Mouse (Mus musculus) lung, embryonic 16.5 days (tissue): Measurements from ENCODE around the gene Frmd3. TPM values are rescaled to one million over a fixed set of nuclear protein-coding genes. Genes with fewer than 3 reads are reported as not detected.
A peak's percentile ranks its signal among the peaks of the same experiment; 100 is the strongest.

ENCODE experiments used
- ATAC-seq: fragments of 200-750 bp; cut with Nextera tagmentation; 2 replicates; pipeline ENCODE4 v1.8.0; 2017; ENCODE audit warnings: low read depth, mild to moderate bottlenecking, moderate library complexity
- H3K27ac ChIP-seq: fragments of 300-500 bp; sonication (generic); 2 replicates; pipeline ENCODE4 v1.5.1; 2014; ENCODE audit warnings: mild to moderate bottlenecking, control low read depth, low read length
- H3K27me3 ChIP-seq: fragments of 300-500 bp; sonication (generic); 2 replicates; pipeline ENCODE4 v1.6.1; 2014; ENCODE audit warnings: low read depth, low read length, mixed read lengths; ENCODE audit not compliant: control insufficient read depth, insufficient read depth
- H3K36me3 ChIP-seq: fragments of 300-500 bp; sonication (generic); 2 replicates; pipeline ENCODE4 v1.6.1; 2014; ENCODE audit warnings: low read length; ENCODE audit not compliant: control insufficient read depth, insufficient read depth
- H3K4me1 ChIP-seq: fragments of 300-500 bp; sonication (generic); replicated peaks from 2 replicates; pipeline ENCODE4 v1.6.1; 2014; ENCODE audit warnings: low read length, mixed read lengths; ENCODE audit not compliant: control insufficient read depth, insufficient read depth
- H3K4me2 ChIP-seq: fragments of 300-500 bp; sonication (generic); 2 replicates; pipeline ENCODE4 v1.6.1; 2014; ENCODE audit warnings: low read depth, low read length, control low read depth
- H3K4me3 ChIP-seq: fragments of 300-500 bp; sonication (generic); 2 replicates; pipeline ENCODE4 v1.5.1; 2014; ENCODE audit warnings: mild to moderate bottlenecking, low read length, control low read depth
- H3K9ac ChIP-seq: fragments of 300-500 bp; sonication (generic); 2 replicates; pipeline ENCODE4 v1.6.1; 2014; ENCODE audit warnings: low read length, control low read depth
- H3K9me3 ChIP-seq: fragments of 300-500 bp; sonication (generic); 2 replicates; pipeline ENCODE4 v1.6.1; 2016; ENCODE audit warnings: low read length; ENCODE audit not compliant: control insufficient read depth
- WGBS: fragments of 180-500 bp; shearing (Covaris S2); extraction: QIAGEN DNeasy Blood & Tissue Kit; methylation state at CpG from one replicate; pipeline ENCODE4 v1.1.7; 2014; 5-methylcytosine and 5-hydroxymethylcytosine counted together
- polyA plus RNA-seq: library from polyadenylated mRNA; unstranded; fragments of >200 nt; fragmentation: Nextera tagmentation; extraction: Ambion mirVana; gene quantifications from 2 replicates; pipeline ENCODE4 v1.2.1, GENCODE M21; 2015

Frmd3 gene
- polyA plus RNA-seq = 0.63 and 0.70 TPM in 2 replicates

DNA sequence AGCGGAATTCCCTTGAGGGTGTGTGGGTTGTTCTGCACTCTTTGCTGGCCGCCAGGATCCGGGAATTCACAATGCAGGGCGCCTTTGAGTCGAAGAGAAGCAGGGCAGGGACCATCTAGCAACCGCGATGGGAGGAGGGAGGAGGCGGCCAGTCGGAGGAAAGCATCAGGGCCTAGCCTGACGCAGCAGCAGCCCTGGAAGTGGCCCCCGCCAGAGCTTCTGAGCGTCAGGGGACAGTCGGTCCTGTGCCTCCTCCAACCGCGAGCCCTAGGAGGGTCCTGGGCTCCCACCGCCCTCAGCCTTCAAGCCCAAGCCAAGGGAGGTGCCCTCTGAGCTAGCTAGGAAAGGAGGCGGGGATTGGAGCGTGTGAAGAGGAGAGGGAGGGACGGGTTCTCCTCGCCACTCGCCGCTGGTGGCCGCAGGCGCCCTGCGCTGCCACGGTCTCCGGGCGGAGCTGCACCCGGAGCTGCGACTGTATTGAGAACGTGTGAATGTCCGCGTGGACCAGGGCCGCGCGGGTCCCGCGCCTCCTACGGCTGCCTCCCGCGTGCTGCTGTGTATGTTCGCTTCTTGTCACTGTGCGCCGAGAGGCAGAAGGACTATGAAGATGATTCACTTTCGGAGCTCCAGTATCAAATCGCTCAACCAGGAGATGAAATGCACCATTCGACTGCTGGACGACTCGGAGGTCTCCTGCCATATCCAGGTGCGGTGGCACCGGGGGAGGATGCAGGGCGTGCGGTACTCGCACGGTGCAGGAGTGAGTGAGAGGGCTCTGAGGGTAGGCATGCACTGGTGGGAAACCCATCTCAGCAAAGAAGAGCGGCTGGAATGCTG is at the start of gene Frmd3:
Gene Frmd3, plus strand, starts transcription at position 232 of the 837 bp plus-strand sequence.
- peaks cover 7% of the 10 kb centered on the region; the same call in 1 of the 2 replicates for H3K4me1 ChIP-seq
- 1% methylated on average over 56 of the region's 56 CpGs for WGBS
- ATAC-seq = peak; percentile 90
- H3K4me2 ChIP-seq = peak within 1 kb of the TSS; percentile 93
- H3K27me3 ChIP-seq = peaks cover 5% of the 10 kb centered on the region
- H3K4me3 ChIP-seq = peak within 1 kb of the TSS; percentile 55
- H3K27ac ChIP-seq = no peak within 1 kb of the TSS
- H3K9me3 ChIP-seq = no peaks in the 10 kb centered on the region
- peak within 1 kb of the TSS; percentile 66 for H3K9ac ChIP-seq
- no peaks in the 10 kb centered on the region for H3K36me3 ChIP-seq

DNA sequence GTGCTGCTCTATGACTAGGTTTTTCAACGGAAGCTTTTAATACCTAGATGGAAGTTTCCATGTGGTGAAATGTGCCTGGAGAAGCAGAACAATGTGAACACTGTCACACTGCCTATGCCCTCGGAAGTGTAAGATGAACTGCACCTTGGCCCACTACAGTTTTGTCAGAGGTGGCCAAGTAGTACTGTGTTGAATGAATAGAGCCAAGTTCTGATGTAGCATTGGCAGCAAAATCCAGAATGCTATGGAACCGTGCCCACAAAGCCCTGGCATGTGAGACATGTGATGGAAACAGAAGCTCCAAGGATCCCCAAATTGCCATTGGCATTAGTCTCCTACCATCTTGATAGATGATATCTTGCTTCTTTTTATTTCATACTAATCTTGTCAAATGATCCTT is 32.8 kb upstream of the Frmd3 start:
- Histone ChIP-seq H3K9me3 (no peaks in the 10 kb centered on the region; the same call in 1 of the 2 replicates), H3K36me3 (no peaks in the 10 kb centered on the region), H3K4me3 (no peak overlapping the region), H3K27ac (no peak overlapping the region), H3K4me1 (no peaks in the 10 kb centered on the region), H3K9ac (no peak overlapping the region), H3K27me3 (no peaks in the 10 kb centered on the region), H3K4me2 (no peak overlapping the region)
- WGBS = 74% methylated on average over 3 of the region's 3 CpGs
- no peak for ATAC-seq

DNA sequence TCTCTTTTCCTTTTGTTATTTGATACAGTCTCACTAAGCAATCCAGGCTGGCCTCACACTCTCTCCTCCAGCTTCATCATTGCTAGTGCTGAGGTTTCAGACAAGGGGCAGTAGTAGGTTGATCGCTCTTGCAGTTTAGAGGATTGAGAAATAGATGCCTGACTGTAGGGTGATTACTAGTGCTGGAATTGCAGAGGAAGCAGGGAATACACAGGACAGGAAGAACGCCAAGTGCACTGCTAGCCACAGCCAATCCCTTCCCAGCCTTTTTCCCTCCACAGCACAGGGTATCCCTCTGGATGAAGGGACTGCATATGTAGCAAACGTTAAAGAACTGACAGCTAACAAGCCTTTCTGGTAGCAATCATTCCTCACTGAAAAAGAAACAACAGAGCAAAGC is 965 bp upstream of the Frmd3 start:
- Histone ChIP-seq H3K27me3 (peaks cover 5% of the 10 kb centered on the region), H3K9ac (no peak overlapping the region), H3K36me3 (no peaks in the 10 kb centered on the region), H3K4me1 (peaks cover 7% of the 10 kb centered on the region; the same call in 1 of the 2 replicates), H3K4me2 (no peak overlapping the region), H3K4me3 (no peak overlapping the region), H3K9me3 (no peaks in the 10 kb centered on the region), H3K27ac (no peak overlapping the region)
- 53% methylated on average over 3 of the region's 3 CpGs for WGBS
- no peak for ATAC-seq

DNA sequence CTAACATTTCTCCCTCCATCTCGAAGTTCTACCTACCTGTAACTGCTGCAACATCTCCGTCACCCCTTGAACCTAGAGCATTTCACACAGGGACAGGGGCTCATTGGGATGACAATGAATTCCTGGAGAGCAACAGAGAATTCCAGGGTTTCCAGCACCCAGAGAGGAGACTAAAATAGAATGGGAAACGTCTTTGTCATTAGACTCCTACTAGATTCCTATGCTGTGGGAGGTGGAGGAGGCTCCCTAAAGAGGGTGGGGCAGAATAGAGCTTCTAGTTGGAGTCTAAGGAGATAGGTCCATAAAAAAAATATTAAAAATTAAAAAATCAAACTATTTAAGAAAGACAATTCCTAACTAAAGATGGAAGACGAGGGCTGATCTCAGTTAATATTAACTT is 542 bp upstream of the Frmd3 start:
- Histone ChIP-seq H3K27ac (no peak overlapping the region), H3K4me3 (peak overlapping the region; percentile 55), H3K36me3 (no peaks in the 10 kb centered on the region), H3K9me3 (no peaks in the 10 kb centered on the region), H3K27me3 (peaks cover 5% of the 10 kb centered on the region), H3K4me2 (peak overlapping the region; percentile 93), H3K4me1 (peaks cover 7% of the 10 kb centered on the region; the same call in 1 of the 2 replicates), H3K9ac (no peak overlapping the region)
- 46% methylated on average over 4 of the region's 4 CpGs for WGBS
- no peak for ATAC-seq

DNA sequence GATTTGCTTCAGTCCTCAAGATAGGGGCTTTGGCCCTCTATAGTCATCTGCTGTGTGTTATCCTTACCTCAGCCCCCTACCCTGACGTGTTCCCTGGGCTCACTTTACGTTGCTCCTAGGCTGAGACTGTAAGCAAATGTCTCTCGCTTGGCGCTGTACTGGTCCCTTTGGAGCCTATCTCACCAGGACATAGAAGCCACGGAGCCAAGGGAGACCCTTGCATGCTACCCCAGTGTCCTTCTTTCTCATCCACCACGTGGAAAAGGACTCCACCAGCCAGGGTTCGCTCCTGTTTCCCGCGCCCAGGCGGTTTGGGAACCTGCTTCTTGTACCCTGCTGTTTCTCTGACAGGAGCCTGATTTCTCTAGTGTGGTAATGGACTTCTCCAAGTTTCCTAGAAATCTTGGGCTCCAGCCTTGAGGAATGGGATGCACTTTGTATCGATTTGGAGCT is 832 bp downstream of the Frmd3 start:
- H3K4me3 ChIP-seq = peak overlapping the region; percentile 55
- no peaks in the 10 kb centered on the region for H3K9me3 ChIP-seq
- H3K27me3 ChIP-seq = peaks cover 5% of the 10 kb centered on the region
- H3K4me2 ChIP-seq = peak overlapping the region; percentile 93
- no peak overlapping the region; the same call in 1 of the 2 replicates for H3K9ac ChIP-seq
- ATAC-seq = no peak
- H3K36me3 ChIP-seq = no peaks in the 10 kb centered on the region
- H3K27ac ChIP-seq = no peak overlapping the region
- peaks cover 7% of the 10 kb centered on the region; the same call in 1 of the 2 replicates for H3K4me1 ChIP-seq
- WGBS = 9% methylated on average over 11 of the region's 11 CpGs

DNA sequence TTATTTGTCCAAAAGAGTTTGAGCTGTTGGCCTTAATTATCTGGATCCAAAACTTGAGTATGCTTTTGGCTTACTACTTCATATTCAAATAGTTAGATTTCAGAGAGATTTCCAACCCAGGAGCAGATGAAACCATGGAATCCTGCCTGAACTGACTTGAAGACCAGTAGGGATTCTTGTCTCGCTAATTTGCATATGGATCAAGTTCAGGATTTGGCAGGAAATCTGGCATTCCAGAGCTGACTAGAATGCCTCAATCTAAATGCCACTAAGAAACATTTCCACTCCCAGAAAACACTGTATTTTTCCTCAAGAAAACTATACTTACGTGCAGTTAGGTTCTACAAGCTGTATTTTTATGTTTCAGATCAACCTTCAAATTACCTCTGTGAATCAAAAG is 6.8 kb downstream of the Frmd3 start:
- H3K9me3 ChIP-seq = no peaks in the 10 kb centered on the region
- no peak overlapping the region for H3K4me3 ChIP-seq
- no peaks in the 10 kb centered on the region for H3K36me3 ChIP-seq
- H3K4me2 ChIP-seq = no peak overlapping the region
- H3K27me3 ChIP-seq = no peaks in the 10 kb centered on the region
- H3K4me1 ChIP-seq = no peaks in the 10 kb centered on the region
- no peak for ATAC-seq
- 60% methylated on average over 2 of the region's 2 CpGs for WGBS
- H3K9ac ChIP-seq = no peak overlapping the region
- H3K27ac ChIP-seq = no peak overlapping the region

DNA sequence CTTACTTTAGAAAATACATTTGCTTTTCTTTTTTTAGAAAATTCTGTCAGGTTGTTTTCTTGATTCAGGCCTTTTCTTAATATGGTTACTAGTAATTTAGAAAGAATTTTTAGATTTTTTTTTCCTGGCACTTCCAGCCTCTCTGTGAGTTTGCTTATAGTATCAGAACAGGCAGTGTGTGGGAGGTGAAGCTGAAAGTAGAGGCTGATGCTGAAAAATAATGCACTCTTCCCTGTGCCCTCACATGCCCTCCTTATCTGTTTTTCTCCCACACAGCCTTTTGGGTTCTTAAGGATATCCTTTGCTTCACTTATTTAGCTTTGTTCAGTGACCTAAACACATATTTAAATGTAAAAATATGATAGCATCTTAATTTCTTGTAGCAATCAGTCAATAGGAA is 30.0 kb downstream of the Frmd3 start:
- Histone ChIP-seq H3K27me3 (no peaks in the 10 kb centered on the region), H3K4me3 (no peak overlapping the region), H3K9ac (no peak overlapping the region), H3K27ac (no peak overlapping the region), H3K9me3 (no peaks in the 10 kb centered on the region), H3K4me1 (no peaks in the 10 kb centered on the region), H3K4me2 (no peak overlapping the region), H3K36me3 (no peaks in the 10 kb centered on the region)
- no peak for ATAC-seq

DNA sequence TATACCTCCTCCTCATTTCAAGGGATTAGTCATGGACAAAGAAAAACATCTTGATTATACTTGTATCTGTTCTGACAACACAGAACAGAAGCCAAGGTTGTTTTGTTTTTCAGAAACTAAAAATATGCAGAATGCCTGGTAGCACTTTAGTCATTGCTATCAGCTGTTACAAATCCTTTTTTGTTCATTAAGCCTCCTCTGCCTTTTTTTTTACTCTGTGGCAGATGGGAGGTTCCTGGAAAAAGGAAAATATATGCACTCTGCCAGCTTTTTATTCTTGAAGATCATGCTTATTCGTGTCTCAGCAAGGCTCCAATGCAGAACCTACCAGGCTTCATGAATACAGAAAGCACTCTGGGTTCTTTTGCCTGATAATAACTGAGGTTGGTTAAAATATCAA is 38.5 kb downstream of the Frmd3 start:
- no peaks in the 10 kb centered on the region for H3K36me3 ChIP-seq
- H3K4me3 ChIP-seq = no peak overlapping the region
- H3K9me3 ChIP-seq = no peaks in the 10 kb centered on the region
- H3K27ac ChIP-seq = no peak overlapping the region
- H3K4me1 ChIP-seq = no peaks in the 10 kb centered on the region
- no peak overlapping the region for H3K9ac ChIP-seq
- no peak overlapping the region for H3K4me2 ChIP-seq
- H3K27me3 ChIP-seq = no peaks in the 10 kb centered on the region
- 58% methylated on average over 1 of the region's 1 CpGs for WGBS
- no peak for ATAC-seq

DNA sequence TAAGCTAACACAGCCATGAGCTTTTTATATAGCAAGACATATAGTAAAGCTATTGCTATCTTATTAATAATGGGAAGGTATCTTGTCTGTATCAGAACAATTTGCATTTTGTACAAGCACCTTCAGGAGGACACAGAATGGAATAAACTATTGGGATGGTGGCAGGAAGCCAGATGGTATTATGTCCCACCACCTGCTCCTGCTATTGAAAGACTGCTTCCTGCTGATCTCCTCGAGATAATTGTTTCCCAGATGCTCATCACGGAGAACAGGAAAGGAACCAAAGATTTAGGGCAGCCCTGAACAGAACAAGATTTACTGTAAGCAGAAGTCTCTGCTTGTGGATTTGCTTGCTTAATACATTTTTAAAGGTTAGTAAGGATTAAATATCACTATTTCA is 63.5 kb downstream of the Frmd3 start:
- 34% methylated on average over 2 of the region's 2 CpGs for WGBS

More for the DNA sequence above, 63.5 kb downstream of the Frmd3 start:
- H3K4me1 ChIP-seq = no peaks in the 10 kb centered on the region
- H3K9ac ChIP-seq = no peak overlapping the region
- H3K27me3 ChIP-seq = no peaks in the 10 kb centered on the region
- no peak overlapping the region for H3K27ac ChIP-seq
- H3K36me3 ChIP-seq = no peaks in the 10 kb centered on the region
- no peaks in the 10 kb centered on the region for H3K9me3 ChIP-seq
- ATAC-seq = no peak
- H3K4me2 ChIP-seq = no peak overlapping the region
- no peak overlapping the region for H3K4me3 ChIP-seq
